Mouse (Mus musculus) skeletal muscle tissue, adult 2 months (tissue): ENCODE measurements around the gene Slc9a8.
"Not testable (repeated sequence)": the region's sequence is repeated elsewhere in the genome, so short reads cannot be mapped to it uniquely, and the experiment has no call there.

Experiments
- DNase-seq: peaks from one replicate; pipeline ENCODE4 v3.0.0-alpha.2; 2012; ENCODE audit warnings: low read depth, low spot score

The Slc9a8 gene

DNA sequence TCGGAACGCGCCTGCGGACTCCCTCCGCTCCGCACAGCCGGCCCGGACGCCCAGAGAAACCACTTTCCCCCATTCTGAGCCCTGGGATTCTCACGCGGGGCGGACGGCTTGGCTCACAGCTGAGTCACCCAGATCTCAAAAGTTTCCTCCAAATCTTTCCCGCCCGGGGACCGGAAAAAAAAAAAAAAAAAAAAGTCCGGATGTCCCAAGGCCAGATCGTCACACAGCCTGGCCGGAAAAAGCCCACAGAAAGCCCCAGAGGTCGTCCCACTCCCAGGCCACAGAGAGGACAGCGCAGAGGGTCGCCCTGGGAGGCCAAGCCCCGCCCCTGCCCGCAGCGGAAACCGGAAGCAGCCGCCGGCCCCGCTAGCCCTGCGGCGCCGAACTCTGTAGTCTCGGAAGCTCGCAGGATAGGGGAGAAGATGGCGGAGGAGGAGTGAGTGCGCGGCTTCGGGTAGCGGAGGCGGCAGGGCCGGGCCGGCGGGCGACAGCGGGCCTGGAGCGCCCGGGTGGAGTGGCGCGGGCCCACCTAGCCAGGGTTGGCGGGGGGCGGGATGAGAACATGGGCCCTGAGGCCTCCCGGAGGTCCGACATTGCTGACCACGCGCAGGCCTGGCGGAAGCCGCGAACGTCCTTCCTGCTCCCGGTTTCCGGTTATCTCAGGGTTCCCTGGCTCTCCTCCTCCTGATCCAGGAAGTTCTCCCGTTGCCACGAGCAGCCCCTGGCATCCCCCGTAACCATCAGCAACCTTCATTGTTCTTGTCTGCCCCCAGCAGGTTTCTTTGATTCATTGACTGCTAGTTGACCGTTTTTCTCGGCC is at the start of gene Slc9a8:
Slc9a8 (plus strand) TSS at position 383 of the 820 bp plus-strand sequence.
- DNase-seq = peak; percentile 91

DNA sequence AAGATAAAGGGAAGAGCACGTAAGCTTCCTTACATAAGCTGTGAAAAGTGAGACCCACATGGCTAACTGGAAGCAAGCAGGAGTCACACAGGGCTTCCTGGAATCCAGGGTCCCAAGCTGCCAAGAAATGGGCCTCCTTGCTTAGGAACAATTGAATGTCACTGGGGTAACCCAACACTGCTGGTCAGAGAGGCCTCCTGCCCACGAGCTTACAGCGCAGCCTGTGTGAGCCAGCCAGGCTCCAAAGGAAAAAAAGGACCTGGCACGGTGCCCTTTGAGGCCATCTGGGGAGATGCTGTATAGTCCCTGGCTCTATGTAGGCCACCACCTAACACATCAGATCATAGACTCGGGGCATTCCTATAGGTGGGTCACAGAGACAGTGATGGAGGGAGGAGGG is 48.2 kb upstream of the Slc9a8 start:
- DNase-seq = peak; percentile 77

DNA sequence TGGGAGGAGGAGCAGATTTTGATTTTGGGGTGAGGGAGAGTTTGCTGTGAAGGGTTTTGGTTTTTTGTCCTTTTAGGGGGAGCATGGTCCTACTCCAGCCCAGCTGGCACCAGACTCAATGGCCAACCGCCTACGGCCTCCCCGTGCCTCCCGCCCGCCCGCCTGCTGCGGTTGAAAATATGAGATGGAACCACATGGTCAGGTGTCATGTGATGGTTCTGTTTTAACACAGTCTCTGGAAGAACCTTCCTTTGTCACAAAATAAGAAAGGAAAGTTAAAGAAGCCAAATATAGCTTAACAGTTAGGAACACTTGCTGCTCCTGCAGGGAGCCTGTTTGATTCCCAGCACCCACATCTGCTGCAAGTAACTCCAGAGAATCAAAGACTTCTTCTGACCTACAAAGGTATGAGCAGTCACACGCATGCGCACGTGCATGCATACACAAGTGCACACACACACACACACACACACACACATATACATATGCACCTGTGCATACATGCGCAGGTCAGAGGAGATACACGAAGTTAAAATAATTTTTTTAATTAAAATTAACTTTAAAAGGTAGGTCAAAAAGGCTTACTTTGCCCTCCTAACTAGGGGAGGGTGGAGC is 47.2 kb upstream of the Slc9a8 start:
- no peak for DNase-seq

DNA sequence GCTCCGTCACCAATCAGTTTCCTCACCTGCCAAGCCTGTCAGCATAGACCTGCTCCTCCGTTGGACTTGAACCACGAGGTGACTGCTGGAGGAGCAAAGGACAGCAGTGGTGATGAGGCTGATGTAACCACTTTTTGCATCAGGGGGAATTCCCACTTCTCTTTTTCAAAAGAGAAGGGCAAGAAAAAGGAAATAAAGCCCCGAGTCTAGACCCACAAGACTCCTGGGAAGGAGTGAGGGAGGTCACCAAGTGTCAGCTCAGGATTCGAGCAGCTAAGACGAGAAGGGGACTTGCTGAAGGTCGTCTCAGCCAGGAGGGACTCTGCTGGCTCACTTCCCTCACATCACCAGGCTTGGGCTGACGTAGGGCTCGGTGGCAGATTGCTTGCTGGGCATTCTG is 46.4 kb upstream of the Slc9a8 start:
- DNase-seq = no peak

DNA sequence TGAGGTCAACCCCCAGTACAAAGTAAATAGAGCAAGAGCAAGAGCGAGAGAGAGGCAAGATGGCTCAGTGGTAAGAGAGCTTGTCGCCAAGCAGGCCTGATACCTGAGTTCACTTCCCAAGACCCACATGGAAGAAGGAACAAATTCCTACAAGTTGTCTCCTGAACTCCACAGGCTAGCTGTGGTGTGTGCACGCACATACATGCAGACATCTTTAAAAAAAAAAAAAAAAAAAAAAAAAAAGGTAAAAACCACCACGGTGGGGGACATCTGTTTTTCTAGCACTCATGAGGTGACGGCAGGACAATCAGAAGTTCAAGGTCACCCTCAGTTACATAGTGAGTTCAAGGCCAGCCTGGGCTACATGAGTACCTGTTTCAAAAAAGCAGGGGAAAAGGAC is 45.8 kb upstream of the Slc9a8 start:
- DNase-seq = no peak

DNA sequence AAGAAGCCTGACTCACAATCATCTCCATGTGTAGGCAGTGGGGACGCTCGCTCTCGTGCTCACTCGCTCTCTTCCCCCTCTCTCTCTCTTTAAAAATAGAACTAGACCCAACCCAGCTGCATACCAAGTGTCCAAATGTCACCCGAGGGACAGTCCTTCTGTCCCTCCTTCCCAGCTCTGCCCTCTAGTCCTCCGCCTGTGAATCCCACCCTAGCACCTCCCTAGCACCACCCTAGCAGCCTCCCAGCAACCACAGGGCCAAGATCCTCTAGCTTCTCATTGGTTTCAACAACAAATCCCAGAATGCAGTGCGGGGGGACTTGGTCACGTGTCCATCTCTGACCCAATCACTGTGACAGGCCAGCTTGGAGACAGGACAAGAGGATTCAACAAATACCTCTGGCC is 45.4 kb upstream of the Slc9a8 start:
- peak; percentile 57 for DNase-seq

DNA sequence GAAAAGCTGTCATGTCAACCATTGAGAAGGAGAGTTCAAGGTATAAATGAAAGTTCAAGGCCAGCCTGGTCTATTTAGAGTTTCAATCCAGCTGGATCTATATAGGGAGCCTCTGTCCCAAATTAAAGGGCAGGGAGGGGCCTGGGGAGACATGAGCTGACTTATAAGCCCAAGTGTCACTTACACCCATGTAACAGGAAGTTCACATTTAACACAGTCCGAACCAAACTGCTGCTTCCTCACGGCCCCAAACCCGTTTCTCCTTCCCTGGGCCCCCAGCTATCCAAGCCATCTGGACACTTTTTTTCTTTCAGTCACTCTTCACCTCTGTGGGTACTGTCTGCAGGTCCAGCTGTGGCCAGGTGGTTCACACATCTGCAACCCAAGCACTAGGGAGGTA is 43.8 kb upstream of the Slc9a8 start:
- DNase-seq = no peak

DNA sequence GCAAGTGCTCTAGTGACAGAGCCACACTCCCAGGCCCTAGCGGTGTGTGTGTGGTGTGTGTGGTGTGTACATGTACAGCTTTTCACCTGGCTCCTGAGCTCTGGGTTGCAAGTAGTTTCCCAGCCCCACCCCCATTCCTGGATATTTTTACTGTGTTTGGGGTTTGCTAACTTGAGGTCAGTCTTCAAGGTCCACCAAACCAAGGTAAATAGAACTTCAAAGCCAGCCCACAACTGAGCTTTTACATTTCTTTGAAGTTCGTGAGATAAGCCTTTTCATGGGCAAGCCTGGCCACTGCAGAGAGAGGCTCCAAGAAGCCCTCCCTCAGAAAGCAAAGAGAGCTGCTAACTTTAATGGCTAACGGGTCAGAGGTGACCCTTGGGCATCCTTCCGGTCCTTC is 42.5 kb upstream of the Slc9a8 start:
- DNase-seq = no peak

DNA sequence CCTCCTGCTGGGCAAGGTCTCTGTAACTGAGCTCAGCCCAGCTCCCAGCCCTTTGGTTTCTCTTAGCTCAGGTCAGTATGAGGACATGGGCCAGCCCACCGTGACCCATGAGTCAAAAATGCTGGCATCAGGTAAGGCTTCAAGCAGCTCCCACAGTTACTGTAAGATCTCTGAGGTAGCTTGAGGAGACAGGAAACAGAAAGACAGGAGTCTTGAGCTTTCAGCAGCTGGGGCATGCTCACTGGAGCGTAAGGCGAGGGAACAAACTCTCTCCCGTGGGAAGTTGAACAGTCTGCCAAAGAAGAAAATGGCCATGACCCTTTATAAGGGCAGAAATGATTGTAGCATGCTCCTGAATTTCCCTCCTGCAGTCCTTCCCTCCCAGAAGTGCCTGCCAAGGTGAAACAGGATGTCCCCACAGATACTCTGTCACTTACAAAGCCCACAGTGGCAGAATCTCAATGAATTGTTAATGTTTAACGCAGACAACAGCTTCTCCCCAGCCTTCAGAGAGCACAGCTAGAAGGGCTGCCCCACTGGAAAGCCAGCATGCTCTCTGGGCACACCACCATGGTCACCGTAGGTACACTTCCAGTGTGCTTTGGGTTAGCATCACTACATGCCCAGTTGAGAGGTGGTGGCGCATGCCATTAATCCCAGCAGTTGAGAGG is 40.8 kb upstream of the Slc9a8 start:
- no peak for DNase-seq

DNA sequence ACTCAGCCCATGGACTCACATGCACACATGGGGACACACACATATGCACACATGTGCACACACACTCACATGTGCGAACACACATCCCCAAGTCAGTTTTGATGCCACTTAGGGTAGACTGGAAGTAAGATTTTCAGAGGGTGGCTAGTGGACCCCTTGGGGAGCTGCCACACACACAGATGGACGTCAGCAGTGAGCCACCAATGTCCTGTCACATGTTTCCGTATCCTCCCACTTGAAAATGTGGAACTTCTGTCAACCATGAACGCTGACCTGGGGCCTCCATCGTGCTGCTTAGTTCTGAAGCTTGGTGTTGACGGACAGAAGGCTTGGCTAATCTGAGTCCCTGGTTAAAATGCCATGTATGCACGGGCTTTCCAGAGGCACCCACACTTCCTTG is 39.9 kb upstream of the Slc9a8 start:
- DNase-seq = no peak

DNA sequence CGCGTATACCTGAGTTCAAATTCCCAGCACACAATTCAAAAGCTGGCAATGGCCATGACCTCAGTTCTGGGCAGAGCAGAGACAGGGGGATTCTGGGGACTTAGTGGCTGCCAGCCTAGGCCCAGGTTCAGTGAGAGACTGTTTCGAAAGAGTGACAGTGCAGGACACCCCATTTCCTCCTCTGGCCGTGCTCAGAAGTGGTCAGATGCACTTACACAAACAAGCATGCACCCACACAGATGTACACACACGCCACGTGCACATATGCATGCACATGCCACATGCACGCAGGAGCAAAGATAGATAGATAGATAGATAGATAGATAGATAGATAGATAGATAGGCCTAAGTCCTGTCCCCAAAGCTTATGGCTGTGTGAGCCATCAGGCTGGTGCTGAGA is 39.1 kb upstream of the Slc9a8 start:
- DNase-seq = no peak

DNA sequence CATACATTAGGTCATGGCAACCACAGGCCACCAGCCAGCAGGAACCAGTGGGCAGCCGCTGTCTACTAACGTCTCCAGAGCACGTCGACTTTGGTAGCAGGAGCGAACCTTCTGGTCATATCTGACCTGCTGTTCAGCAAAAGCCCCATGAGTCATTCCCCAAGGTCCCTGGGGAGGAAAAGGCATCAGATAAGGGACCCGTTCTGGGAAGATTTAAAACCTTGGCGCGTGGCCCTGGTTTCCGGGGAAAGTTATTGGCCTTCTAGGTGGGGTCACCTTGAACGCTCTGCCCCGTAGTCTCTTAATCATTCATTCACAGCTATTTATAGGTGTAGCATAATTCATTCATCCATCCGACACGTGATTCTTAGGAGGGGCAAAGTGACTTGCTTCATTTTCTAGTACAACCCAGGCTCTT is 37.8 kb upstream of the Slc9a8 start:
- DNase-seq = no peak

DNA sequence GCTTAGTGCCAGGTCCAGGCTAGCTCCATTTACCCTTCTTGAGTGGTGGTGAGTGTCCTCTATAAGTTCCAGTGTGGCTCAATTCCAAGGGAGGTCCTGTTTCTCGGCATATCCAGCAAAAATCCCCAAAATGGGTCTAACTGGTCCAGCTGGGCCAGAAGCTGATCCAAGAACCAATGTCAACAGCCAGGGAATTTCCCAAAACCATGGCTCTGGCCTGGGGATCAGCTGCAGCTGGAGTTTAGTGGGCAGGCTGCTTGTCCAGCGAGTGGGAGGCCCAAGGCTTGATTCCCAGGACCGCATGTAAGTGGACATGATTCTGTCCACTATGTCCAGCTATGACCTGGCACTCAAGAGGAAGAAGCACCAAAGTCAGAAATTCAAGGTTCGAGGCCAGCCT is 35.1 kb upstream of the Slc9a8 start:
- DNase-seq = no peak

DNA sequence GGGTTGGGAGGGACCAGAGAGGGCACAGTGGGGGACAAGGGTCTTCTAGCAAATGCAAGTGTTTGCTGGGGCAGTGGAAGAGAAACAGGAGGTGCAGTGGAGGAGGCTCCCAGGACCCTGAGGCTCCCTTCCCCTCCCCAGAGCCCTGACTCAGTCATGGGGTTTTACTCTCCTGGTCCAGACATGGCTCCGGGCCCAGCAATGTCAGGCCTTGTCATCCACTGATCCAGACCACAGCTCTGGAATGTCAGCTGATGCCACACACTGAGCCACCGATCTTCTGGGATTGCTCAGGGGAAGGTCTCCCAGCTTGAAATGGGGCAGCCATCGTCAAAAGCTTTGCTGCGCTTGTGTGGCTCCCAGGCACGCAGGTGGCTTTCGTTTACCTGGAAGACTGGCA is 34.5 kb upstream of the Slc9a8 start:
- DNase-seq = no peak

DNA sequence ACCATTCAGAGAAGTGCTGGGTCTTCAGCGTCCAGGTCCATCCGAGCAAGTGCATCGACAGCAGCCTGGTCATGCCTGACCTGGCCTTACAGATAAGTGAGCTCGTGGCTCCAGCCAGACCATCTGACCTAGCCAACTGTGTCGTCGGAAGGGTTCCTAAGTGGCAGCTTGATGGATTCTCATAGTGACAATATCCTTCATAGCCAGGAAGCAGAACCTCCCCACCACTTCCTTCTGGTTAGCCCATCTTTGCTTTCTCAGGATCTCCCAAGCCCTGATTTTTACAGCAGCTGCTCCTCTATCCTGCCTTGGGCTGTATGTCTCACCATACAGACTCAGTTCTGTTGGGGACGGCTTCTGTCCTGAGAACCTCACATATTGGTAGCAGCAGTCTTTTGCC is 27.1 kb upstream of the Slc9a8 start:
- DNase-seq = no peak

DNA sequence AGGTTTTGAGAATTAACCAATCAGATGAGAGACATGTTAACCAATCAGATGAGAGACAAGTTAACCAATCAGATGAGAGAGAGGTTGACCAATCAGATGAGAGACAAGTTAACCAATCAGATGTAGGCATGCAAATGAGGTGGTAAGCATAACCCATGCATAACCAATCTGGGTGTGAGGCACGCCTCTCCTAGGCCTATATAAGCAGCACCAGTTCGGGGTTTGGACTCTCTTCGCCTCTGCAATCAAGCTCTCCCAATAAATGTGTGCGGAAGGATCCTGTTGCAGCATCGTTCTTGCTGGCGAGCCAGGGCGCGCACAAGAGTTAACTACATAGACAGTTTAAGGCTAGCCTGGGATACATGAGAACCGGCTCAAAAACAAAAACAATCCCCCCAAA is 25.1 kb upstream of the Slc9a8 start:
- not testable (repeated sequence) for DNase-seq

DNA sequence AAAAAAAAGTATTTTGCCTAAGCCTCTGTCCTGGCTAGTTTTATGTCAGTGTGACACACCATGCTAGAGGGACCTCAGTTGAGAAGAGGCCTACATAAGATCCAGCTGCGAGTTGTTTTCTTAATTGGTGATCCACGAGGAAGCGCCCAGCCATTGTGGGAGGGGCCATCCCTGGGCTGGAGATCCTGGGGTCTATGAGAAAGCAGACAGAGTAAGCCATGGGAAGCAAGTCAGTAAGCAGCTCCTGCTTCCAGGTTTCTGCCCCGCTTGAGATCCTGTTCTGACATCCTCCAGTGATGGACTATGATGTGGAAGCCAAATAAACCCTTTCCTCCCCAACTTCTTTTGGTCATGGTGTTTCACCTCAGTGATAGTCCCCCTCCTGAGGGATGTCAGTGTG is 22.5 kb upstream of the Slc9a8 start:
- no peak for DNase-seq

DNA sequence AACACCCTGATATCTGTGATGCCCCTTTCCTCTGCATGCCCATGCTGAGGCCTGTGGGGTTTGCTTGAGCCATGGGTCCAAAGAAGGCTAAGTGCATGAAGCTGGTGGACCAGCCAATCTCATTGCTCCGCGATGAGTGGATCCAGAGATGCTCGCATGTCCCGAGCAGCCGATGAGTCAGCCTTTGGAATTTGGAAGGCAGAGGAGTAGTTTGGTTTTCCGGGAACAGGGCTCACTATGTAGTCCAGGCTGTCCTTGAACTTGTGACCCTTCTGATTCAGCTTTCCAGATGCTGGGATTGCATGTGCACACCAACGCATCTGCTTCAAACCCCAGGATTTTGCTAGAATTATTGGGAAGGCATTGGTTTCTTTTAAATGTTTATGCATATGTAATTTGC is 21.9 kb upstream of the Slc9a8 start:
- DNase-seq = no peak

DNA sequence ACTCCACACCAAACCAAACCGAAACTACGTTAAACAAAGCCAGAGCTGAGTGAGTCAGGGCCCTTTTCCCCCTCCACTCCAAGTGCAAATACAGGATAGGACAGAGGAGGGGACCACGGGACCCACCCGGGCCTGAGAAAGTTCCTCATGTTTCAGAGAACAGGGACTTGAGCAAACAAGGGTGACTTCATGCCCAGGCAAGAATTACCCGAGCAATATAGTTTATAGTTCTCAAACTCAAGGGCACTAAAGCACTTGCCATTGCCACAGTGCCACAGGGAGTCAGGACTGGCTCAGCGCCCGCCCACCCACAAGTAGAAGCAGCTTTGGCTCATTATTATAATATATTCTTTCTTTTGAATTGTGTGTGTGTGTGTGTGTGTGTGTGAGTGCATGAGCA is 18.4 kb upstream of the Slc9a8 start:
- no peak for DNase-seq

DNA sequence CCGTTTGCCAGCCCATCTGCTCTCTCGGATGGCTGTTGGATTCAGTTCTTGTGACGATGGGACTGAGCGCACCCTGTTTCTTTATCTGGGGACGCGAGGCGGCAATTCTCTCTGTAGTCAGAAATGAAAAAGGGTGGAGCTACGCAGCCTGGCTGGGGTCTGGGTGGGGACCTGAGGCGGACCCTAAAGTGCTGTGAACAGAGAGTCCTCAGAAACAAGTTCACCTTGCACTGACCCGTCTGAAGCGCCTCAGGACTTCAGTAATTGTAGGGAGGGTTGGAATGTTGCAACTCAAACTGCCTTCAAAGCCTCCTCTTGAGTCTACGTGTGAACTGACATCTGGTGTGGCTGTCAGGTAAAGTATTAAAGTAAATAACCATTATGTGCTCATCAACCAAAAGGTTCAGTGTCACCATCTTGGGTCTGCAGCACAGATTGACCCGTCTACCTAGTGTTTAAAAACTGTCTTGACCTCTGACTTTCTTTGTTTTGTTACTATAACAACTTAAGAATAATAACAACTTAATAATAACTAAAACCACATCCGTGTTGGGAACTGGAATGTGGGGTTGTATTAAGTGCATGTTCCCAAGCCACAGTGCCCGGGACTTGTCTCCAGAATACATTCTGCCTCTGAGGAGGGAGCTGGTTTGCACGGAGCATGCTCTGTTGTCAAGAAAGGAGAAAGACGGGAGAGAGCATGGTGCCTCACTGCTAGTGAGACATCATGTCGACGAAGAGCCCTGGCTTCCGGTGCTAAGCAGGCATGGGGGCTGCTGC is 16.2 kb upstream of the Slc9a8 start:
- no peak for DNase-seq

DNA sequence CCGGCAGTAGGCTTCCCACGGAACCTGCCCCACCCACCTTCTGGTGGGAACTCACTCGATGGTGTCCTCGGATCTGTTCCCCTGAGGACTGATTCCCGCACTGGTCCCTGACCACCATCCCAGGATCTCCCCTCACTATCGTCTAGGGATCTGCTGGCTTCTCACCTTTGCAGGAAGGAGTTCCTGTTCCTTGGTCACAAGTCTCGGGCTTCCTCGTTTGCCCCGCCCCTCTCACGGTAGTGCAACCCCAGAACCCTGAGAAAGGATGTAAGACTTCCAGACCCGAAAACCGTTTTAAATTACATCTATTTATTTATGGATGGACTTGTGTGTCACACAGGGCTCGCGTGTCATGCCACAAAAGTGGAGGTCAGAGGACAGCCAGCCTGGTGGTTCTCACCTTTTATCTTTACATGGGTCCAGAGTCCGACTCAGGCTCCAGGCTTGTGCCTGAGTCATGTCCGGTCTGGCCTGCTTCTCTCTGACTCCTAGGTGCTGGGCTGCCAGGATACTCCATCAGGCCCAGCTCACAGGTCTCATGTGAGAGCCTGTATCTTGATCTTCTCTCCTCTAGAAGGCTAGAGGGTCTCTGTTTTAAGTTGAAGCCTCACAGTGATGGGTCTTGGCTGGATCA is 14.1 kb upstream of the Slc9a8 start:
- no peak for DNase-seq

DNA sequence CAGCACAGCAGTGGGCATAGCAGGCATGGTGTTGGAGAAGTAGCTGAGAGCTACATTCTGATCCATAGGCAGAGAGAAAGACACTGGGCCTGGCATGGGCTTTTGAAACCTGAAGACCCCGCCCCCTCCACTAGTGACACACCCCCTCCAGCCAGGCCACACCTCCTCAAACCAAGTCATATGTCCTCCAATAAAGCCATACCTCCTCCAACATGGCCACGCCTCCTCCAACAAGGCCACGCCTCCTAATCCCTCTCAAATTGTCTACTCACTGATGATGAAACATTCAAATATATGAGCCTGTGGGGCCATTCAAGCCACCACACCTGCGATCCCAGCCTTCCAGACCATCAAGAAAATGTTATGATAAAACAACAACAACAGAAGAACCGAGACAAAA is 7.1 kb upstream of the Slc9a8 start:
- no peak for DNase-seq
